Mouse (Mus musculus): Measurements from ENCODE around the gene Pcsk6.

DNA sequence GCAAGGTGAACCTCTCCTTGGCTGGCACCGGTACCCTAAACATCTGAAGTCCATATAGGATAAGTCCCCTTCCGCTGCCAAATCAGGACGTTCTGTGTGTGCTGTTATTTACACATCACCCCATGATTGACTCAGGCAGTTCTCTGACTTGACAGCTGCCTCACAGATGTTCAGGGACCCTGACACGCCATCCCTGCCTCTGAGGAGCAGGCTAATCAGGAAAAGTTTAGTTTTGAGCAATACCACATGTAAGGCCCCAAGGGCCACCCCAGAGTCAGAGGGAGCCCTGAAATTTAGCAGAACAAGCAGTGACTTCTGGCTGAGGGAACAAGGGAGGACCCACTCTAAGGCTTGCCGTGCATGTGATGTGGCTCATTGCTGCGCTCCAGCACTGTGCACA is 130.8 kb downstream of the Pcsk6 start:
- TF ChIP-seq POLR2A (IDR thresholded peaks at IDR 0.05; ENCODE audit: control insufficient read depth, low read depth, low read length): no peak
- no peak for TF ChIP-seq CTCF (IDR thresholded peaks at IDR 0.05; ENCODE audit: control insufficient read depth, insufficient read depth, insufficient replicate concordance, low read depth, low read length)

All from testis, adult 2 months (tissue).